Comparison of ENCODE assay signal across 13 mouse cellular contexts in the genomic region with DNA sequence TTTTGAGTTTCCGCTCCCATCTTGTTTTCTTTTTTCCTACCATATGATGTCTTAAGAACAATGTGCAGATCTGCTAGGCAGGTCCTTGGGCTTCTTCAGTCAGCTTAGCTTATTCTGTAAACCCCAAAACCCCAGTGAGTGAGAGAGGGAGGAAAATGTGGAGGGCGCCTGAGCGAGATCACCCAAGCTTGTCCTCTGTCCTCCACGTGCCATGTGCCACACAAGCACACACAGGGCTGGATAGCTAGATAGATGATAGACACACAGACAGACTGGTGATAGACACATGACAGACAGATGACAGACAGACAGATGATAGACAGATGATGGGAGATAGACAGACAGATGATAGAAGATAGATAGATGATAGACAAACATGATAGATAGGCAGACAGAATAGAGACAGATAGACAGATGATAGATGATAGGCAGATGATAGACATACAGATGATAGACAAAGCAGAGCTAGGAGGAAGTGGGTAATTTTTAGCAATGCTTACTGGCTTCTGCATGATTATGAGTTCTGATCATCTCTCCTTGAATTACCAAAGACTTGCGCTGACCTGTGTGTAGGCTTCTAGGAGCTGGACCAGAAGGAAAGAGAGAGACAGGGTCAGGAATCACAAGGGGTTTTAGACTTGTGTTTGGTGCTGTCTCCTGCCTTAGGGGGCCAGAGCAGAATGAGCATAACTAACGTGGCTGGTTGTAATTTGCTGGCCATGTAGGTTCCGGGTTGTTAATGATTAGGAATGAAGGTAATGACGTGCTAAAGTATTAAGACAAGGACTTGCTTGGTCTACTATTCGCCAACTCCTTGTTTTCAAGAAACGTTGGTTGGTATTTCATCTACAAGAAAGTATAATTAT. TPM values are rescaled to one million over a fixed set of nuclear protein-coding genes. Genes with fewer than 3 reads are reported as not detected.
A peak's percentile ranks its signal among the peaks of the same experiment; 100 is the strongest.
DNase-seq lines count a peak whose midpoint lies in the region; ATAC-seq lines count a peak whose summit lies in the region.
"Had no signal": no experiment of that assay in that cellular context is flagged by ENCODE, and none has a peak within 500 bp of the region (broad histone marks: within the 10 kb centered on the region; RNA-seq: fewer than 3 reads in every experiment).

No protein-coding gene starts in this region.

- DNase-seq in lung, postnatal 36 days, result no peak
- DNase-seq in embryonic facial prominence, embryonic 10.5 days (ENCODE audit: low spot score), result no peak
- no peak for DNase-seq in layer of hippocampus, postnatal 36 days
- DNase-seq: adrenal gland, adult 8-10 months; right cerebral cortex, adult 18-20 months had no signal

- H3K4me1 ChIP-seq in heart, embryonic 16.5 days (ENCODE audit: control insufficient read depth, insufficient read depth, low read length), result peaks cover 21% of the 10 kb centered on the region
- H3K4me1 ChIP-seq in heart, embryonic 12.5 days (replicated peaks), result peaks cover 44% of the 10 kb centered on the region
- peaks cover 52% of the 10 kb centered on the region for H3K4me1 ChIP-seq in lung, embryonic 16.5 days (replicated peaks; ENCODE audit: control insufficient read depth, insufficient read depth, low read length)
- H3K4me1 ChIP-seq in embryonic facial prominence, embryonic 10.5 days, result peaks cover 65% of the 10 kb centered on the region
- H3K4me1 ChIP-seq in limb, embryonic 15.5 days, result peaks cover 42% of the 10 kb centered on the region

- H3K4me3 ChIP-seq in heart, embryonic 16.5 days (ENCODE audit: low read length), result no peak overlapping the region
- H3K4me3 ChIP-seq in heart, embryonic 12.5 days, result no peak overlapping the region
- H3K4me3 ChIP-seq in lung, embryonic 16.5 days (ENCODE audit: low read length), result no peak overlapping the region
- H3K4me3 ChIP-seq in embryonic facial prominence, embryonic 10.5 days, result no peak overlapping the region
- H3K4me3 ChIP-seq in limb, embryonic 15.5 days, result no peak overlapping the region
- H3K4me3 ChIP-seq: heart, embryonic 15.5 days; neural tube, embryonic 13.5 days had no signal

- ATAC-seq in heart, embryonic 16.5 days (replicated peaks; ENCODE audit: extremely low read depth, insufficient read depth, low FRiP score), result no peak
- ATAC-seq in heart, embryonic 12.5 days (ENCODE audit: insufficient number of reproducible peaks, low FRiP score), result no peak
- ATAC-seq in lung, embryonic 16.5 days (ENCODE audit: low read depth), result peak; percentile 2; the same call in 1 of the 2 replicates
- no peak for ATAC-seq in limb, embryonic 15.5 days (ENCODE audit: insufficient number of reproducible peaks, low FRiP score, low TSS enrichment, low read depth)
- ATAC-seq: intestine, postnatal 0 days had no signal

- WGBS in heart, embryonic 16.5 days, result 52% methylated on average over 10 of the region's 10 CpGs
- 52% methylated on average over 10 of the region's 10 CpGs for WGBS in heart, embryonic 12.5 days
- WGBS in lung, embryonic 16.5 days, result 48% methylated on average over 10 of the region's 10 CpGs
- WGBS in embryonic facial prominence, embryonic 10.5 days, result 38% methylated on average over 10 of the region's 10 CpGs
- 54% methylated on average over 10 of the region's 10 CpGs for WGBS in limb, embryonic 15.5 days

- H3K9ac ChIP-seq in heart, embryonic 16.5 days (ENCODE audit: low read length), result no peak overlapping the region
- H3K9ac ChIP-seq in heart, embryonic 12.5 days, result no peak overlapping the region
- 0 out of 2 replicates have a peak overlapping the region, but pooled peaks have one; percentile 29 for H3K9ac ChIP-seq in lung, embryonic 16.5 days (ENCODE audit: low read length)
- H3K9ac ChIP-seq in limb, embryonic 15.5 days, result no peak overlapping the region
- H3K9ac ChIP-seq: heart, embryonic 15.5 days; neural tube, embryonic 13.5 days had no signal

- H3K27ac ChIP-seq in heart, embryonic 16.5 days (ENCODE audit: low read length), result peak overlapping the region; percentile 39; the same call in 1 of the 2 replicates
- H3K27ac ChIP-seq in heart, embryonic 12.5 days (ENCODE audit: poor library complexity, severe bottlenecking), result no peak overlapping the region
- H3K27ac ChIP-seq in lung, embryonic 16.5 days (ENCODE audit: low read length), result peak overlapping the region; percentile 70; the same call in 1 of the 2 replicates
- H3K27ac ChIP-seq in embryonic facial prominence, embryonic 10.5 days (replicated peaks), result peak overlapping the region; percentile 7
- H3K27ac ChIP-seq in limb, embryonic 15.5 days, result peak overlapping the region; percentile 27; the same call in 1 of the 2 replicates
- H3K27ac ChIP-seq: macrophage; neural tube, embryonic 13.5 days had no signal

- H3K36me3 ChIP-seq in heart, embryonic 16.5 days (ENCODE audit: control insufficient read depth, insufficient read depth), result no peaks in the 10 kb centered on the region
- no peaks in the 10 kb centered on the region for H3K36me3 ChIP-seq in heart, embryonic 12.5 days
- no peaks in the 10 kb centered on the region for H3K36me3 ChIP-seq in lung, embryonic 16.5 days (ENCODE audit: control insufficient read depth, insufficient read depth, low read length)
- H3K36me3 ChIP-seq in embryonic facial prominence, embryonic 10.5 days (replicated peaks), result peaks cover 22% of the 10 kb centered on the region
- no peaks in the 10 kb centered on the region for H3K36me3 ChIP-seq in limb, embryonic 15.5 days
- H3K36me3 ChIP-seq: heart, embryonic 15.5 days; neural tube, embryonic 13.5 days had no signal

- H3K9me3 ChIP-seq in heart, embryonic 16.5 days (replicated peaks; ENCODE audit: control insufficient read depth, low read length), result no peaks in the 10 kb centered on the region
- H3K9me3 ChIP-seq in heart, embryonic 12.5 days (replicated peaks), result no peaks in the 10 kb centered on the region
- H3K9me3 ChIP-seq in lung, embryonic 16.5 days (ENCODE audit: control insufficient read depth, low read length), result no peaks in the 10 kb centered on the region
- no peaks in the 10 kb centered on the region for H3K9me3 ChIP-seq in embryonic facial prominence, embryonic 10.5 days
- H3K9me3 ChIP-seq in limb, embryonic 15.5 days, result no peaks in the 10 kb centered on the region
- H3K9me3 ChIP-seq: heart, embryonic 15.5 days; neural tube, embryonic 13.5 days had no signal

- H3K4me2 ChIP-seq in heart, embryonic 16.5 days (ENCODE audit: low read depth, low read length), result no peak overlapping the region
- no peak overlapping the region for H3K4me2 ChIP-seq in heart, embryonic 12.5 days
- H3K4me2 ChIP-seq in lung, embryonic 16.5 days (ENCODE audit: low read depth, low read length), result no peak overlapping the region
- no peak overlapping the region for H3K4me2 ChIP-seq in limb, embryonic 15.5 days
- H3K4me2 ChIP-seq: heart, embryonic 15.5 days; neural tube, embryonic 13.5 days had no signal

- H3K27me3 ChIP-seq in heart, embryonic 16.5 days (ENCODE audit: control insufficient read depth, insufficient read depth, low read length), result no peaks in the 10 kb centered on the region
- no peaks in the 10 kb centered on the region for H3K27me3 ChIP-seq in heart, embryonic 12.5 days (replicated peaks)
- H3K27me3 ChIP-seq in lung, embryonic 16.5 days (ENCODE audit: control insufficient read depth, insufficient read depth, low read depth, low read length), result no peaks in the 10 kb centered on the region
- H3K27me3 ChIP-seq in embryonic facial prominence, embryonic 10.5 days (replicated peaks; ENCODE audit: low read depth, poor library complexity, severe bottlenecking), result no peaks in the 10 kb centered on the region
- no peaks in the 10 kb centered on the region for H3K27me3 ChIP-seq in limb, embryonic 15.5 days
- H3K27me3 ChIP-seq: heart, embryonic 15.5 days; neural tube, embryonic 13.5 days had no signal

RNA-seq across cellular contexts. Expression of a gene that starts 58.9 kb away (rescaled TPM):
- polyA plus RNA-seq in heart, embryonic 16.5 days (2015; fragmentation: Nextera tagmentation; extraction: Ambion mirVana), result 4.9 and 5.3 TPM in 2 replicates
- 6.5 and 7.5 TPM in 2 replicates for polyA plus RNA-seq in heart, embryonic 12.5 days (2016; fragmentation: Nextera tagmentation; extraction: Ambion mirVana)
- polyA plus RNA-seq in lung, embryonic 16.5 days (2015; fragmentation: Nextera tagmentation; extraction: Ambion mirVana), result 17.8 and 18.7 TPM in 2 replicates
- polyA plus RNA-seq in embryonic facial prominence, embryonic 10.5 days (2016; fragmentation: Nextera tagmentation; extraction: Ambion mirVana), result 17.0 and 17.4 TPM in 2 replicates
- polyA plus RNA-seq in limb, embryonic 15.5 days (2015; fragmentation: Nextera tagmentation; extraction: Ambion mirVana), result 11.0 and 11.4 TPM in 2 replicates
- 10 to 100 TPM; 63.3 to 67.5 TPM for total RNA-seq in layer of hippocampus, postnatal 36 days (2021)
